Mouse (Mus musculus) mature B cell (primary cell): ENCODE data around the gene Pzp.

Source experiments
- in situ Hi-C: fragments of 300-500 bp; cut with MboI; formaldehyde crosslinking; loops from 2 replicates; pipeline ENCODE4 v1.14.3; 2019

The Pzp gene

GRCm38 (mm10) chr6:128526601-128527000 is at the start of gene Pzp:
Gene Pzp (minus strand): TSS chr6:128526720.
- in situ Hi-C loops = no loop called here

- in situ Hi-C loops = no loop called here
Measured at GRCm38 (mm10) chr6:128566589-128566988, 40.1 kb upstream of the Pzp start.

- in situ Hi-C loops = no loop called here
Measured at GRCm38 (mm10) chr6:128554049-128554448, 27.5 kb upstream of the Pzp start.

- in situ Hi-C loops = no loop called here
Measured at GRCm38 (mm10) chr6:128549463-128550452, 23.2 kb upstream of the Pzp start.

GRCm38 (mm10) chr6:128548532-128548931 is 22.0 kb upstream of the Pzp start:
- in situ Hi-C loops = no loop called here

- in situ Hi-C loops = no loop called here
Measured at GRCm38 (mm10) chr6:128545402-128545801, 18.9 kb upstream of the Pzp start.

GRCm38 (mm10) chr6:128543226-128543625 is 16.7 kb upstream of the Pzp start:
- in situ Hi-C loops = no loop called here

- in situ Hi-C loops = no loop called here
Measured at GRCm38 (mm10) chr6:128535250-128535649, 8.7 kb upstream of the Pzp start.

GRCm38 (mm10) chr6:128533296-128533695 is 6.8 kb upstream of the Pzp start:
- in situ Hi-C loops = no loop called here

GRCm38 (mm10) chr6:128532701-128533100 is 6.2 kb upstream of the Pzp start:
- in situ Hi-C loops = no loop called here

- in situ Hi-C loops = no loop called here
Measured at GRCm38 (mm10) chr6:128528491-128528890, 2.0 kb upstream of the Pzp start.

GRCm38 (mm10) chr6:128527110-128527509 is 590 bp upstream of the Pzp start:
- in situ Hi-C loops = no loop called here

- in situ Hi-C loops = no loop called here
Measured at GRCm38 (mm10) chr6:128525801-128526200, 719 bp downstream of the Pzp start.

- in situ Hi-C loops = no loop called here
Measured at GRCm38 (mm10) chr6:128523360-128523759, 3.2 kb downstream of the Pzp start.

GRCm38 (mm10) chr6:128519159-128519558 is 7.4 kb downstream of the Pzp start:
- in situ Hi-C loops = no loop called here

GRCm38 (mm10) chr6:128505676-128506236 is 20.8 kb downstream of the Pzp start:
- in situ Hi-C loops = no loop called here

GRCm38 (mm10) chr6:128504743-128505142 is 21.8 kb downstream of the Pzp start:
- in situ Hi-C loops = no loop called here

- in situ Hi-C loops = no loop called here
Measured at GRCm38 (mm10) chr6:128495346-128495745, 31.2 kb downstream of the Pzp start.

- in situ Hi-C loops = no loop called here
Measured at GRCm38 (mm10) chr6:128494646-128495331, 31.7 kb downstream of the Pzp start.

GRCm38 (mm10) chr6:128491916-128492315 is 34.6 kb downstream of the Pzp start:
- in situ Hi-C loops = no loop called here

- in situ Hi-C loops = no loop called here
Measured at GRCm38 (mm10) chr6:128490141-128490540, 36.4 kb downstream of the Pzp start.

GRCm38 (mm10) chr6:128487736-128488135 is 38.8 kb downstream of the Pzp start:
- in situ Hi-C loops = no loop called here
